Mouse (Mus musculus) embryonic fibroblast, embryonic 13.5 days (primary cell): ENCODE measurements around the gene Pcgf1.

Source experiments
- CTCF ChIP-seq: IDR thresholded peaks from 2 replicates; pipeline ENCODE4 v1.5.1; 2011; ENCODE audit warnings: mild to moderate bottlenecking, control low read depth, low read length, moderate library complexity, borderline replicate concordance; ENCODE audit not compliant: insufficient read depth
- POLR2A ChIP-seq: IDR thresholded peaks from 2 replicates; pipeline ENCODE4 v1.6.1; 2011; ENCODE audit warnings: low read depth, mild to moderate bottlenecking, control low read depth, low read length, moderate library complexity

GRCm38 (mm10) chr6:83125331-83125730 lies 47.7 kb downstream of the Pcgf1 start, which contains the start of gene Ino80b:
- TF ChIP-seq CTCF (no peak), POLR2A (no peak)
